Mouse (Mus musculus): ENCODE measurements around the gene Lcat.

The Lcat gene

GRCm38 (mm10) chr8:105961101-105961500 is 17.9 kb upstream of the Lcat start:
- TF ChIP-seq GATA4 (IDR thresholded peaks at IDR 0.05; ENCODE audit: insufficient replicate concordance, low read length): no peak

GRCm38 (mm10) chr8:105959350-105959749 is 16.2 kb upstream of the Lcat start:
- TF ChIP-seq GATA4 (IDR thresholded peaks at IDR 0.05; ENCODE audit: insufficient replicate concordance, low read length): no peak

GRCm38 (mm10) chr8:105957813-105958212 is 14.6 kb upstream of the Lcat start:
- no peak for TF ChIP-seq GATA4 (IDR thresholded peaks at IDR 0.05; ENCODE audit: insufficient replicate concordance, low read length)

DNA sequence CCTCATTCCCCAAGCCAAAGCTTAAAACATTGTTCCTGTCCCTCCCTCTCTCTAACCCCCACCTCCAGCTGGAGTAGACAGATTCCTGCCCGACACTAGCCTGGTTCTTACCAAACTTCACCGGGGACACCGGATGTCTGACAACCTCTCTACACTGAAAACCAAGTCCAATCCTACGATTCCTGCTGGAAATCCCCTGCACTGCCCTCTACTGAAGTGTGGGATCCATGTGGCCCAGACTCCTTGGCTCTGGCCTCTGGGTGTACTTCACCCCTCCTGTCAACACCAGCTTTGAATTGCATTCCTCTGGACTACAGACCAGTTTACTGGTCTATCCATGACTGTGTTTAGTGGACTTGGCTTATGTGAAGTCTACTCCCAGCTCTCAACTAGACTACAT is 13.4 kb upstream of the Lcat start:
- TF ChIP-seq GATA4 (IDR thresholded peaks at IDR 0.05; ENCODE audit: insufficient replicate concordance, low read length): no peak

DNA sequence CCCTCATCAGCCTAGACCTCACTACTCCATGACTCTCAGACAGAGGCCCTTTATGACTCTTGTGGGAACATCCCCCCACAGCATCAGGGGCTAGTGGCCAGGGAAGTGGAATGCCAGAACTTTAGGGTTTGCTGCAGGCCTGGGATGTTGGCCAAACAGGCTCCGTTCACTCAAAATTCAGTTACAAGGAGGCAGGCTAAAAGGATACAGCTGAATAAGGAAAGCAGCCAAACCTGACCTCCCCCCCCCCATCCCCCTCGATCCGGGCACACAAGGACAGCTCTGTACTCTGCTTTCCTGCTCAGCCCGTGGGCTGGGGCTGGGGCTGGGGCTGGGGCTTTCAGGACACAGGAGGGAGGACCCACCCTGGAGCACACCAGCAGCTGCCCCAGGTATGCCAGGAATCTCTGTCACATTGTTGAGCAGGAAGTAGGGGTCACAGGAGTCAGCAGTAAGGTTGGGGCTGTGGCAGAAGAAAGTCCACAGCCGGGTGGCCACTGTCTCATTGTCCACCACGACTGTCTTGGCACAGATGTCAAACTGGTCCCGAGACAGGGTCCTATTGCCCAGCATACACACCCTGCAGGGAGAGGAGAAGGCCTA is 8.0 kb upstream of the Lcat start:
- no peak for TF ChIP-seq GATA4 (IDR thresholded peaks at IDR 0.05; ENCODE audit: insufficient replicate concordance, low read length)

DNA sequence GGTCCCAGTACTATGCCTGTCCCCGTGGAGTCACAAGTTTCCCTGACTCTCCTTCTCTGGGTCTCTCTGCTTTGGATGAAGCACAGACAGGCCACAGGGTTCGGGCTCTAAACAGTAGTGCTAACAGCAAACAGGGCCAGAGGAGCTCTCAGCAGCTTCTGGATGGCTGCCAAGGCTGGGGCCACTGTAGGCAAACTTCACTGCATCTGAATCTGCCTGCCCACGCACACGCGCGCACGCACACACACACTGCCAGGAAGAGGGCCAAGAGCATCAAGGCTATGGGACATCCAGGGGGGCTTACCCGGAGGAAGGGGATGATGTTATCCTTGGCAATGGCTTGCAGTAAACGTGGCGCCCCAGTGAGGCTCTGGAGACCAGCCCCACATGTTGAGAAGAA is 6.2 kb upstream of the Lcat start:
- TF ChIP-seq GATA4 (IDR thresholded peaks at IDR 0.05; ENCODE audit: insufficient replicate concordance, low read length): no peak

DNA sequence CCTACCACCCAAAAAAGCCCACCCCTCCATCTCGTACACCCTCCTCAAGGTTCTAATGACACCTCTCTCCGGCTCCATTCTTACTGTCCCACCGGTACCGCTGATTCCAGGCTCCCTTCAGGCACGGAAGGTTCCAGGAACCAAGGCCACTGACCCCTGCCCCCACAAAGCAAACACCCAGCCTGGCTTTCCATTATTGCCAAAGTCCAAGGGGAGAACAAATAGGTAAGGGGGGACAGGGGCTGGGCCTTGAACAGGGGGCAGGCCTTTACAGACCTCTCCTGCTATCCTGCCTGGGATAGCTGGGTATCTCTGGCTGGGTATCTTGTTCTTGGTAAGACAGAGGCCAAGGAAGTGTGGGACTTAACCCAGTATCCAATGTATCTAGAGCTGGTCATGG is 640 bp downstream of the Lcat start:
- TF ChIP-seq GATA4 (IDR thresholded peaks at IDR 0.05; ENCODE audit: insufficient replicate concordance, low read length): no peak

- no peak for TF ChIP-seq GATA4 (IDR thresholded peaks at IDR 0.05; ENCODE audit: insufficient replicate concordance, low read length)
Observed at GRCm38 (mm10) chr8:105942026-105942425, 1.2 kb downstream of the Lcat start.

DNA sequence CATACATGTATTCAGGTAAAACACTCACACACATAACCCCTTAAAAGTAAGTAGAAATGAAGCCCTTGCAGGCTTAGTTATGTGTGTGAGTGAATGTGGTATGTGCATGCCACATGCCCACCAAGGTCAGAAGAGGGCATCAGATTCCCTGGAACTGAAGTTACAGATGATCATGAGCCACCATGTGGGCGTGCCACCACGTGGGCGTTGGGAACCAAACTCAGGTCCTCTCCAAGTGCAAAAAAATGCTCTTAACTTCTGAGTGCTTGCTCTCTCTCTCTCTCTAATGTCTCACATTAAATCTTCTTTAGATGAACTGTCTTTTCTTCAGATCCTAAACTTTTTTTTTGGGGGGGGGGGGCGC is 4.9 kb downstream of the Lcat start, which contains the start of gene Psmb10:
Psmb10 (minus strand) TSS at position 139 of the 364 bp plus-strand sequence.
- TF ChIP-seq GATA4 (IDR thresholded peaks at IDR 0.05; ENCODE audit: insufficient replicate concordance, low read length): no peak

DNA sequence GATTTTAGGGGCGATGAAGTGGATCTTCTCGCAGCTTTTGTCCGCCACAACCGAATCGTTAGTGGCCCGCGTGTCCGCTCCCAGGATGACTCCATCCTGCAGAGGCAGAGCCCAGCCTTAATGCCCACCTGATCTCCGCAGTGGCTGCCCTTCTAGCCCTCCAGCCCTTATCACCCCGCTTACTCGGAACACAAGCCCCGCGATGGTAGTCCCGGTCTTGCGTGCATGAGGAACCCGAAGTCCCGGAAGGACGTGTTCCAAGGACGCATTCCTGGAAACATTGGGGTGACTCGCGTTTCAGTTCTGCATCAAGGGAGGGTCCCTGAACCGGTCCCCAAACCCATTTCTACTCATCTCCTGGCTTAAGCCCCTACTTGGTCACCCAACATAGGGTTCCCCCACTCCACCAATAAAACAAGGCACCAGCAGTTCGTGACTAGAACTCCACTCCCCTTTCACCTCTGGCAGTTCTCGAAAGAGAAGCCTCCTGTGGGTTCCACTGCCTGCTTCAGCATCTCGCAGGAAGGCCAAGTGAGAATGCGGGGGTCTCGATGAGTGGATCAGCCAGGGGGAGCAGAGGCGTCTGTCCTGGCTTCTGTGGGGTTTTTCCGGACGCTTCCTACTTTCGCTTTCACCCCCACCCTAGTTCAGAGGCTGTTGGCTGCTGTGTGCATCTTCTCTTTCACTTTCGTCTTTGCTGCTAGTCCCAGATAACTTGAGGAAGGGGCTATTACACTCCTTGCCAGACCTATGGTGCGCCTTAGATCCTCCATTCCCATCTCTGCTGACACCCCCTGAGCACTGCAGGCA is 5.5 kb downstream of the Lcat start:
- TF ChIP-seq GATA4 (IDR thresholded peaks at IDR 0.05; ENCODE audit: insufficient replicate concordance, low read length): no peak

DNA sequence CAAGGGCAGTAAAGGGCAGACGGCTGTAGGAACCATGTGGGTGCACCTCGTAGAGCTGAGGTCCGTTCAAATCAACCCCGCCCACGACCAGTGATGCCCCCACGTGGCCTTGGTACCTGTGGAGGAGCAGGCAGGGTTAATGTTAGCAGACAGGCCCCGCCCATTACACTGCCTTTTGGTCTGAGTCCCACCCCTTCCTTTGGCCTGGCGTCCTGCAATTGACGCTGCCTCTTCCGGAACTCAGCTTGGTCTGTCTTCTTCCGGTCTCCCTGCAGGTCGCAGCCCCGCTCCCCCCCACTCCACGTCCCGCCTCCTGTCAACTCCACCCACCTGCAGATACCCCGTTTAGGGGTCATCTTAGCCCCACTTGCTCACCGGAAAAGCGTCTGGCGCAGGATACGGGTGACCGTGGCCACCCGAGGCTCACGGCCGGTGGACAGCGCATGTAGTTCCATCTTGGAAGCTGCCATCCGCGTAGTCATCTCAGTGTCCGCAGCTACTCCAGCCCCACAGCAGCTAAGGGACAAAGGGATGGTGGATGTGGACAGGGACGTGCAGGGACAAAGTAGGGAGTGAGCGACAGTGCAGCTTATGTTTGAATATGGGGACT is 6.2 kb downstream of the Lcat start:
- TF ChIP-seq GATA4 (IDR thresholded peaks at IDR 0.05; ENCODE audit: insufficient replicate concordance, low read length): peak; percentile 68; the same call in 1 of the 2 replicates

GRCm38 (mm10) chr8:105935863-105936603 is 7.1 kb downstream of the Lcat start:
- no peak for TF ChIP-seq GATA4 (IDR thresholded peaks at IDR 0.05; ENCODE audit: insufficient replicate concordance, low read length)

GRCm38 (mm10) chr8:105935105-105935504 is 8.1 kb downstream of the Lcat start:
- TF ChIP-seq GATA4 (IDR thresholded peaks at IDR 0.05; ENCODE audit: insufficient replicate concordance, low read length): no peak

GRCm38 (mm10) chr8:105933762-105934161 is 9.4 kb downstream of the Lcat start, which contains the start of gene Ctrl:
Gene Ctrl (minus strand): TSS chr8:105933862.
- TF ChIP-seq GATA4 (IDR thresholded peaks at IDR 0.05; ENCODE audit: insufficient replicate concordance, low read length): no peak

- TF ChIP-seq GATA4 (IDR thresholded peaks at IDR 0.05; ENCODE audit: insufficient replicate concordance, low read length): no peak
Observed at GRCm38 (mm10) chr8:105932525-105932924, 10.7 kb downstream of the Lcat start.
